Mouse (Mus musculus) liver, postnatal 0 days (tissue): Measurements from ENCODE around the gene Alpk1.

Experiments used
- CTCF ChIP-seq: sonication (generic); IDR thresholded peaks from 2 replicates; pipeline ENCODE4 v1.5.1; 2016; ENCODE audit warnings: antibody characterized with exemption, low read depth
- EP300 ChIP-seq: IDR thresholded peaks from 2 replicates; pipeline ENCODE4 v1.6.1; 2016; ENCODE audit warnings: antibody characterized with exemption, low read depth, mild to moderate bottlenecking

GRCm38 (mm10) chr3:127651742-127652653, 128.3 kb downstream of the Alpk1 start:
- TF ChIP-seq CTCF (no peak), EP300 (no peak)
